Mouse (Mus musculus): ENCODE data around the gene Tinagl1.

Gene Tinagl1

GRCm38 (mm10) chr4:130164121-130164520 lies 10.8 kb downstream of the Tinagl1 start:
- in situ Hi-C loops (cut with MboI; ENCODE audit: low pct_unique_long_range_greater_than_20kb in 1 of 2, low sequenced_read_pairs in 2 of 2, unreplicated experiment in 1 of 2), result no loop called here

- in situ Hi-C loops (cut with MboI; ENCODE audit: low pct_unique_long_range_greater_than_20kb in 1 of 2, low sequenced_read_pairs in 2 of 2, unreplicated experiment in 1 of 2), result no loop called here
These were observed 11.5 kb downstream of the Tinagl1 start for GRCm38 (mm10) chr4:130163391-130163861.

DNA sequence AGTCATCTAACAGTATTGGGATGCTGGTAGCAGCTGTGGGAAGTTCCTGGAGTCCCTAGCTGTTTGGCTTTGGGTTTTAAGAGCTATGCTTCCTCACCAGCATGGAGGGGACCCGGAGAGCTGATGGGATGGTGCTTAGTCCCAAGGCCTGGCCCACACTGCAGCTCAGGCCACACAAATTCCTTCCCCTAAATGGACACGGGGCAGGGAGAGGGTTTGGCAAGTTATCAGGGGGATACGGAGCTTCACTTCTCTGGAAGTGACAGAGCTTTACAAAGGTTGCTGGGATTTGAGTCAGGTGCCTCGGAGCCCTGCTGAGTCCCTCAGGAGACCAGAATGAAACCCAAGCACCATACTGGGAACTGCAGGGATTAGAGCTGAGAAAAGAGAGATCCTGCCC lies 13.6 kb downstream of the Tinagl1 start:
- in situ Hi-C loops (cut with MboI; ENCODE audit: low pct_unique_long_range_greater_than_20kb in 1 of 2, low sequenced_read_pairs in 2 of 2, unreplicated experiment in 1 of 2), result no loop called here

- in situ Hi-C loops (cut with MboI; ENCODE audit: low pct_unique_long_range_greater_than_20kb in 1 of 2, low sequenced_read_pairs in 2 of 2, unreplicated experiment in 1 of 2), result no loop called here
These were observed 18.0 kb downstream of the Tinagl1 start for GRCm38 (mm10) chr4:130156812-130157371.

GRCm38 (mm10) chr4:130154250-130154649 lies 20.7 kb downstream of the Tinagl1 start:
- in situ Hi-C loops (cut with MboI; ENCODE audit: low pct_unique_long_range_greater_than_20kb in 1 of 2, low sequenced_read_pairs in 2 of 2, unreplicated experiment in 1 of 2), result no loop called here

DNA sequence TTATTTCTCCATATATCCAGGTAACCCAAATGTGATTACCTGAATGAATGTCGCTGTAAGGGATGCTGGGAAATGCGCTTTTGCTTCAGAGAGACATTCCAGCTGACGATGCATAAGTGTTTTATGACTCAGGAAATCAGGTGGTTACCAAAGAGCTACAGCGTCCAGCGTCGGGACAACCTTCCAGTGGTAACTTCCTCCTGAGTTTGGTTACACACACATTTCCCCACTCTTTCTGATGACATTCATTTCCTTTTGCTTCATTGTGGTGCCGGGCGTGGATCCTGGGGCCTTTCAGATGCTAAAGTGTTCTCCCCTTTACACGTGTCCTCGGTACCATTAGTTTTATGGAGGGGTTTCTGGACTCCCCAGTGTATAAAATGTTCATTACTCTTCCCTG lies 26.5 kb downstream of the Tinagl1 start:
- in situ Hi-C loops (cut with MboI; ENCODE audit: low pct_unique_long_range_greater_than_20kb in 1 of 2, low sequenced_read_pairs in 2 of 2, unreplicated experiment in 1 of 2), result no loop called here

- in situ Hi-C loops (cut with MboI; ENCODE audit: low pct_unique_long_range_greater_than_20kb in 1 of 2, low sequenced_read_pairs in 2 of 2, unreplicated experiment in 1 of 2), result no loop called here
These were observed 33.1 kb downstream of the Tinagl1 start for GRCm38 (mm10) chr4:130141786-130142185.

DNA sequence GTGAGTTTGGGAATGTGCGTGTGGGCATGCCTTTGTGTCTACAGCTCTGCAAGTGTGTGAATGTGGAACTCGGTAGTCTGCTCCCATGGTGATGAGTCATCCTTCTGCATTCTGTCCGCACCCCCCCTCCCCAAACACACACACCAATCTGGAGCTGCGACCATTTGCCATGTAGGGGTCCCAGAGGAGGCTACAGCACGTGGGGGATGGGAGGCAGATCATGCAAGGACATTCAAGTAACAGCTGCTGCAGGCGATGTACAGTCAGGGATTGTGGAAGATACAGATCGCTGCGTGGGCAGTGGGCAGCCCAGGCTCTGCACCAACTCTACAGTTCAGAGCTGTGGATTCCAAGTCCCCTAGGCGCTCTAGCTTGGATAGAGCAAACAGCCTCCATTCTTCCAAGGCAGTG lies 33.9 kb downstream of the Tinagl1 start:
- in situ Hi-C loops (cut with MboI; ENCODE audit: low pct_unique_long_range_greater_than_20kb in 1 of 2, low sequenced_read_pairs in 2 of 2, unreplicated experiment in 1 of 2), result no loop called here

GRCm38 (mm10) chr4:130139214-130139492 lies 35.8 kb downstream of the Tinagl1 start, which contains the start of gene Hcrtr1:
Gene Hcrtr1, minus strand, starts transcription at chr4:130139359.
- in situ Hi-C loops (cut with MboI; ENCODE audit: low pct_unique_long_range_greater_than_20kb in 1 of 2, low sequenced_read_pairs in 2 of 2, unreplicated experiment in 1 of 2), result loop anchor here in 1 of 2 experiments (10.0 kb wide), 1 partner anchor 46 kb away; no protein-coding TSS in a partner anchor

DNA sequence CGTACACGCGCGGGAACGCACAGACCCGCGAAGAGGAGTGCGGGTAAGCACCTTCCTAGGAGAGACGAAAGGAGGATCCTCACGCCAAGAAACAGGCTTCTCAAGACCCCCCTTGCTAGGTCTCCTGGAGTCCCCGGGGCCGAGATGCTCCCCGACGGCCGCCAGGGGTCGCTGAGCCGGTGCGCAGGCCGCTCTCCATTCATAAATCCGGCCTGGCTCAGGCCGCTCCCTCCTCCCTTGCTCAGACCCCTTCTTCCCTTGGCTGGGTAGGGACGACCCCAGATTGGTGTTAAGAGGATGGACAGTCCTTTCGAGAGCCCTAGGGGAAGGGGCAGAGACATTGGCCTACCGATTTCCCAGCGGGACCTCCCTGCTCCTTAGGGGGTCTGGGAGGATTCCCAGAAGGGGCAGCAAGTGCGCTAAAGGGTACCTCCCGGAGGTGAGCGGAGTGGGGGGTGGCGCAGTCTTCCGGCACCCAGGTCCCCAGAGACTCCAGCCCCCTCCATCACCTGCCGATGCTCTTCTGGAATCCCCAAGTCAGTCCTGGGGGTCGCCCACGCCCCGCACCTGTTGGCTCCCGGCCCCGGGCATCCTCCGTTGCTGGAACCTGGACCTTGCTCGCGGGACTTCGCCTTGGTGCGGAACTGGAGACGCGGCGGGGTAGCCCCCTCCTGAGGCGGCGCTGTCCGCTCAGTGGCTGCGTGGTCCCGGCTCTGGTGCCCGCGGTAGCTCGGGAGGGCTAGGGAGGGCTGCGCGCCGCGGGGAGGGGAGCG lies 36.3 kb downstream of the Tinagl1 start:
- in situ Hi-C loops (cut with MboI; ENCODE audit: low pct_unique_long_range_greater_than_20kb in 1 of 2, low sequenced_read_pairs in 2 of 2, unreplicated experiment in 1 of 2), result loop anchor here in 1 of 2 experiments (10.0 kb wide), 1 partner anchor 46 kb away; no protein-coding TSS in a partner anchor

DNA sequence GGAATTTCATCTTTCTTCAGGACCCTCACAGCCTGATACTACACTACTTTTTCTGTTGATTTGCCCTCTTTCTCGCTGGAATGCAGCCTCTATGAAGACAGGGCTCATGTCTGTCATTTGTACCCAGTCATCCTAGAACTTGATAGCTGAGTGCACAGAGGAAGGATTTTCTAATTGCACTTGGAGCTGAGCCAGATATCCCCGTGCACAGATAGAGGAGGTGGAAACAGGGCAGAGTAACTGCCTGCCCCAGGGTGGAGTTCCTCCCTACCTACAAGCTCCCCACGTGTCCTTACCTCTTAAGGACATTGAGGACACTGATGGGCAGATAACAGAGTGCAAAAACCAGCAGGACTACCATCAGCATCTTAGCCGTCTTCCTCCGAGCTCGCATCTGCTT lies 41.5 kb downstream of the Tinagl1 start:
- in situ Hi-C loops (cut with MboI; ENCODE audit: low pct_unique_long_range_greater_than_20kb in 1 of 2, low sequenced_read_pairs in 2 of 2, unreplicated experiment in 1 of 2), result loop anchor here in 1 of 2 experiments (10.0 kb wide), 1 partner anchor 51 kb away; no protein-coding TSS in a partner anchor

DNA sequence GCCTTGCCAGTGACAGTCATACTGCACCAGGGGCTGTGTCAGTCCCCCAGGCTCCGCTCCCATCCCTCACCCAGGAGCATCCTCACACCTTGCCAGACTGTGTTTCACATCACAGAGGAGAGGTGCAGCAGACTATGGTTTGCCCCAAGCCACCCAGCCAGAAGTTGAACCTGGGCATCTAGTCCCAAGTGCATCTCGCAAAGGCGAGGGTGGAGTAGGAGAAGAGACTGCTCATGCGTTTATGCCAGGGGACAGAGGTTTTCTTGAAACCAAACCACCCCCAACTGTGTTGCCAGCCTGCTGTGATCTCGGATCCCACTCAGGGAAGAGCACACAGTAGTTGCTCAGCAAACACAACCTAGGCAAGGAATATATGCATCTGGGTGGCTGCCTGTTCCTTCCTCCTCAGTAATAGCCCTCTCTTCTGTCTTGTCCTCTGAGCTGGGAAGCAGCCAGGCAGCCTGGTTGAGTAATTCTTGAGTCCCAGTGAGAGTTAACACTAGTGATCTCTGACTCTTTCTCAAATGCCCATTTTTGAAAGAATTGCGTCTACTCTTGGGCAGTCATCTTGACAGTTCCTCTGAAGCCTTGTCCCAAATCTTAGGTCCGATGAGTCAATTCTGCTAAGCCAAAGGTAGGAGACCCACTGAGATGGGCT lies 43.3 kb downstream of the Tinagl1 start:
- in situ Hi-C loops (cut with MboI; ENCODE audit: low pct_unique_long_range_greater_than_20kb in 1 of 2, low sequenced_read_pairs in 2 of 2, unreplicated experiment in 1 of 2), result loop anchor here in 1 of 2 experiments (10.0 kb wide), 1 partner anchor 53 kb away; no protein-coding TSS in a partner anchor

DNA sequence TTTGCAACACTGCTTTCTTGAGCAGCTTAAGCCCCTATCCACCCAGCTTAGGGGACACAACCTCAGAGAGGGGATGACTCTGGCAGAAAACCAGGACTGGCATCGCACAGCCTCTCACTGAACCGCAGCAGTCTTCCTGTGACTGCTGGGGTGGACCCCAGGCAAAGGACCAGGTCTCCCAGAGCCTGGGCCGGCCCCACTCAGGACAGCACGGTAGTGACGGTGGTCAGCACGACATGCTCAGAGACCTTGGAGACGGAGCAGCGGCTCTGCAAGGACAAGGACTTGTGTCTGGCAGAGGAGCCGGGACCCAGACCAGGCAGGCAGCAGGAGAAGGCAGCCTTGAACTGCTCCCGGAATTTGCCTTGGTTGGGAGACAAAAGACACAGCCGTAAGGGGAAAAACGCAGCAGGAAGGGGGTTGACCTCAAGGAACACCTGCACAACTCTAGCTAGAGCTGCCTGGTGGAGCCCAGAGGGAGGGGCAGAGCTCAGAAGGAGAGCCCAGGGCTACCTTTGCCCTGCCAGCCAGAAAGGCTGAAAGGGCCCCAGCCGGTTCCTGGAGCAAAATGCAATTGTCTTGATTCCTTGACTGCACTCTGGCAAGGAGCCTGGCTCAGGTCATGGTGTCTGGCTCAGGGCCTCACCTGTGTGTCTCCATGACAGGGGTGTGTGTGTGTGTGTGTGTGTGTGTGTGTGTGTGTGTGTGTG lies 44.1 kb downstream of the Tinagl1 start:
- in situ Hi-C loops (cut with MboI; ENCODE audit: low pct_unique_long_range_greater_than_20kb in 1 of 2, low sequenced_read_pairs in 2 of 2, unreplicated experiment in 1 of 2), result loop anchor here in 1 of 2 experiments (10.0 kb wide), 1 partner anchor 54 kb away; no protein-coding TSS in a partner anchor

DNA sequence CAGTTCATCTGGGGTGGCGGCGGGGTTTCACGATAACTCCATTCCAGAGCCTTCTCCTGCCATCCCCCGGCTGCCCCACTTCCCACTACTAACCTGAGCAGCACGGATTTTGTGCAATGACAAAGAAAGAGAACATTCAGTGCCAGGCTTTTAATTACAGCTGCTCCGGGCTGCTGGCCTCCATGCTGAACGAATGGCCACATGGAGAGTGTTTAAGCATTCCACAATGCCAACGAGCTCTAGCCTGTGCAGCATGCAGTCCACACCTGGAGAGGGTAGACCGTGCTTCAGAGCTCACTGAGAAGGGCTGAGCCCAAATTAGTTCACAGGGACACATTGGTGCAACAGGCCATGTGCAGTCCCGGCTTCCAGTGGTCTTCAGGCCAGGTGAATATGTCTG lies 44.8 kb downstream of the Tinagl1 start:
- in situ Hi-C loops (cut with MboI; ENCODE audit: low pct_unique_long_range_greater_than_20kb in 1 of 2, low sequenced_read_pairs in 2 of 2, unreplicated experiment in 1 of 2), result loop anchor here in 1 of 2 experiments (10.0 kb wide), 1 partner anchor 55 kb away; no protein-coding TSS in a partner anchor

DNA sequence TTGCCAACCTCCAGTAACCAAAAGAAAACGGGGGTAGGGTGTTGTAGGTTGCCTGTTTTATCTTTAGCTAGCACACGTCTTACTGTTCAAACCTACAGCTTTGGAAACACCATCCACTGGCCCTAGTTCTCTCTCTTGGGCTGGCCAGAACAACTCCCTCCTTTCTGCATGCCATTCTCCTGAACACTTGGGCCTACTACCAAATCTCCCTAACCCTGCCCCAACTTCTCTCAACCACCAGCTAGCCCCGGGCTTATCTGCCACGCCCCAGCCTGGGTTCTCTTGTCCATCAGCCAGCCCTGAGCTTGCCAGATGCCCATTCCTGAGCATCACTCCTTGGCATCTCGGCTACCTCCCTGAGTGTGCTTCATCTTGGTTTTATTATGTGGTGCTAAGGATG lies 46.0 kb downstream of the Tinagl1 start:
- in situ Hi-C loops (cut with MboI; ENCODE audit: low pct_unique_long_range_greater_than_20kb in 1 of 2, low sequenced_read_pairs in 2 of 2, unreplicated experiment in 1 of 2), result no loop called here

DNA sequence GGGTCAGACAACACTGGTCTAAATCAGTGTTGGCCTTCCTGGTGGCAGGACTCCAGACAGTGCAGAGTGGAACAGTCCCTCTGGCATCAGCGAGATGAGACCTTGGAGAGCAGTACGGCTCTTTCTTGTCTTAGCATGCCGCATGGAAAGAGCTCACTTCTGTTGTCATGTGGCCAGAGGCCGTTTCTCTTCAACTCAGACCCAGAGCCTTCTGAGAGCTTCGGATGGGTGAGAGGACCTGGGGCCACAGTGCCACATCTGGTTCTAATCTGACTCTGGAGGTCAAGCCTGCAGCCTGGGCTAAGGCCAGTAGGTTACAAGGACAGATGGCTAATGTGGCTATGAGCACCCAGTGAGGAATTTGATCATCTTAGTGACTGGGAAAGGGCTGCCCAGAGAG lies 49.0 kb downstream of the Tinagl1 start:
- in situ Hi-C loops (cut with MboI; ENCODE audit: low pct_unique_long_range_greater_than_20kb in 1 of 2, low sequenced_read_pairs in 2 of 2, unreplicated experiment in 1 of 2), result no loop called here

GRCm38 (mm10) chr4:130125164-130125563 lies 49.8 kb downstream of the Tinagl1 start:
- in situ Hi-C loops (cut with MboI; ENCODE audit: low pct_unique_long_range_greater_than_20kb in 1 of 2, low sequenced_read_pairs in 2 of 2, unreplicated experiment in 1 of 2), result no loop called here

- in situ Hi-C loops (cut with MboI; ENCODE audit: low pct_unique_long_range_greater_than_20kb in 1 of 2, low sequenced_read_pairs in 2 of 2, unreplicated experiment in 1 of 2), result no loop called here
These were observed 50.8 kb downstream of the Tinagl1 start for GRCm38 (mm10) chr4:130124110-130124509.

DNA sequence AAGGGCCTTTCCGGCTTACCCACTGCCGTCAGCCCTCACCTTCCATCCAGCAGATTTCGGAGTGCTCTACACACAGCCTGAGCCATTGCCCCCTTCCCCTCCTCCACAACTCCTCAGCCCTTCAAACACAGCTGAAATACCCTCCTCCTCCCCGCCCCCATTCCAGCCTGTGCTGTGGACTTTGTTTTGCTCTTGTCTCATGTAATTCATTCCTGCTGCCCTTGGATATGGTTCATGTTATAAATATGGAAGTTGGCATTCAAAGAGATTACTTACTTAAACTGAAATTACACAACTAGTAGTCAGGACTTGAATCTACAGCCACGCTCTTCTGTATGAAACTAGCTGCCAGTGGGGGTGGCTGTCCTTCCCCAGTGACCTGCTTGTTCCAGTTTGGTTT lies 51.9 kb downstream of the Tinagl1 start:
- in situ Hi-C loops (cut with MboI; ENCODE audit: low pct_unique_long_range_greater_than_20kb in 1 of 2, low sequenced_read_pairs in 2 of 2, unreplicated experiment in 1 of 2), result no loop called here

Data from mouse embryonic stem cell (cell line).